Mouse (Mus musculus) layer of hippocampus, postnatal 36 days (tissue): ENCODE results near the gene Itgb5. TPM values are rescaled to one million over a fixed set of nuclear protein-coding genes. Genes with fewer than 3 reads are reported as not detected.
A peak's percentile ranks its signal among the peaks of the same experiment; 100 is the strongest.

ENCODE experiments used
- DNase-seq, 2 experiments: peaks; one replicate each; pipeline ENCODE4 v3.0.0; 2022
- total RNA-seq, 2 experiments: library from RNA; stranded (reverse); gene quantifications; 2 replicates each; pipeline ENCODE4 v1.2.3; 2021

Gene Itgb5
- total RNA-seq, 2 experiments from 2014 or later = 40.7 to 42.7 TPM

DNA sequence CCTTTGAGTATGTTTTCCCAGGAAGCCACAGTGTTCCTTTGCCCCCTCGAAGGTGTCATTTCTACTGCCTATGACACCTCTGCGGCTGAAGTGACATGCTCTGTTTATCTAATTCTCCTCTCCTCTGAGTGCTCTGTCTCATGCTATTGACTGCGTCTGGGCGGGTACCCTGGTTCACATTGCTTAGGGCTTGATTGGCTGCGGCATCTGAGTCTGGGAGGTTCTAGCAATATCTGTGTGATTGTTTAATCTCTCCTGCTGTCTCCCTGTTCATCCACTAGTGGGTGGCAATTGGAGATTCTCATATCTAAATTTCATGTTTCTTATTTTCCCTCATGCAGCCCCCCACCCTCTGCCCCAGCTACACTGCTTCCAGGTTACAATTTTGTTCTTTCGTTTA, 49.6 kb downstream of the Itgb5 start:
- no peak for DNase-seq

DNA sequence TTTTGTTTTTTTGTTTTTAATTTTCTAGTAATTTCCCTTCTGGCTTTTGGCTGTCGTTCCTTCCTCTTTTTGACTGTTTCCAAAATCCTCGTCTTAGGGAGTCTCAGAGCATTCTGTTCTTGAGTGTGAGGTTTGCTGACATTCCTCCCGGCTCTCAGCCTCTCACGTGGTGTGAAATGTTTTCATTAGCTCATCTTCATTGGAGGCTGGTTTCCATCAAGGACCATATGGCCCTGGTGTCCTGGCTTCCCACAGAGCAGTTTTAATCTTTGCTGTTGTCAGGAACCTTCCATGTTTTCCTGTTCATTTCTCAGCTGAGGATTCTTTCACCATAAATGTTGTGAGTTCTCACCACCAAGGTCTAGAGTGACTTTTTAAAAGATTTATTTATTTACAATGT, 50.1 kb downstream of the Itgb5 start:
- DNase-seq = no peak

DNA sequence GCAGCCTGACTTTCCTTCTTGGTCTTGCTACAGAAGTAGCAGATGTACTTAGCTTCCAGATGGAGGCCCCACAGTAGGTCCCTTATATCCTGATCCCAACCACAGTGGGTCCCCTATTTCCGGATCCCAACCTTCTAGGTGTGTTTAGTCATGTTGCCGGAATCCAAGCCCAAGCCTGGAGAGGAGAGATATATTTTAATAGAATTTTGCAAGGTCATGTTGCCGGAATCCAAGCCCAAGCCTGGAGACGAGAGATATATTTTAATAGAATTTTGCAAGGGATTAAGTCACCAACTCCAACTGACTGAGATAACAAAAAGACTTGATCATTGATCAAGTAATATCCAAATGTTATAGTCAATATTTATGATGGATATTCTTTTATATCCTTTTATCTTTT, 51.3 kb downstream of the Itgb5 start:
- DNase-seq = no peak

DNA sequence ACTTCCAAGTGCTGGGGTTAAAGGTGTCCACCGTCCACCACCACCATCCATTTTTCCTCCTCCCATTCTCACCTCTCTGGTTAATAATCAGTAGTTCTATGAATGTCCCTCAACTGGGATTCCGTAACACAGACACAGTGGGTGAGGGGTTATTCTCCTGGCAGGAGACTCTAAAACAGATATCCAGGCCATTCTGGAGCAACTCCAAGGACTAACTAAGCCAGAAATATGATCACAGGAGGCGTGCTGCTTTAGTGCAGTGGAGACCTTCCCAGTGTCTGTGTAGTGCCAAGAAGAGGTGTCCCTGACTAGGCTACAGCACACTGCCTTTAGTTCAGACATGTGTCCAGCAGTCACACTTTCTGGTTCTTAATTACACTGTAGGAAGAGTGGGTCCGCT, 53.1 kb downstream of the Itgb5 start:
- no peak for DNase-seq

- no peak for DNase-seq
Measured at GRCm38 (mm10) chr16:33883046-33883975, 53.8 kb downstream of the Itgb5 start.

DNA sequence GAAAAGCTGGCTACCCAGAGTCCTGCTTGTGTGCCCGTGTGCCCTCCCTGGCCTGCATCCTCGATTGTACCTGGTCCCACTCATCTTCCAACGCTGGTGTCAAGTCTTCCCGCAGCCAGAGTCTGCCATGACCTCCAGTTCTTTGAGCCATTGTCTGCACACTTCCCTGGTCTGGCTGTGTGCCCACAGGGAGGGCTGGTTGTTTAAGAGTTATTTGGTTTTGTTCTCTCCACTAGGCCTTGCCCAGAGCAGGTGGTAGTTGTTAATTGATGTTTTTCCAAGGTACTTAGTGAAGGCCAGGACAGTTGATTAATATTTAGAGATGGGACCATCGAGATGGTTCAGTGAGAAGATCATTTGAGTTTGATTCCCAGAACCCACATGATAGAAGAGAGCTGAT, 54.7 kb downstream of the Itgb5 start:
- DNase-seq = no peak

GRCm38 (mm10) chr16:33885021-33885471, 55.6 kb downstream of the Itgb5 start:
- no peak for DNase-seq

GRCm38 (mm10) chr16:33885671-33886328, 56.3 kb downstream of the Itgb5 start:
- no peak for DNase-seq

GRCm38 (mm10) chr16:33886665-33887064, 57.2 kb downstream of the Itgb5 start:
- DNase-seq = no peak

- DNase-seq = no peak
Measured at GRCm38 (mm10) chr16:33887981-33888380, 58.5 kb downstream of the Itgb5 start.

DNA sequence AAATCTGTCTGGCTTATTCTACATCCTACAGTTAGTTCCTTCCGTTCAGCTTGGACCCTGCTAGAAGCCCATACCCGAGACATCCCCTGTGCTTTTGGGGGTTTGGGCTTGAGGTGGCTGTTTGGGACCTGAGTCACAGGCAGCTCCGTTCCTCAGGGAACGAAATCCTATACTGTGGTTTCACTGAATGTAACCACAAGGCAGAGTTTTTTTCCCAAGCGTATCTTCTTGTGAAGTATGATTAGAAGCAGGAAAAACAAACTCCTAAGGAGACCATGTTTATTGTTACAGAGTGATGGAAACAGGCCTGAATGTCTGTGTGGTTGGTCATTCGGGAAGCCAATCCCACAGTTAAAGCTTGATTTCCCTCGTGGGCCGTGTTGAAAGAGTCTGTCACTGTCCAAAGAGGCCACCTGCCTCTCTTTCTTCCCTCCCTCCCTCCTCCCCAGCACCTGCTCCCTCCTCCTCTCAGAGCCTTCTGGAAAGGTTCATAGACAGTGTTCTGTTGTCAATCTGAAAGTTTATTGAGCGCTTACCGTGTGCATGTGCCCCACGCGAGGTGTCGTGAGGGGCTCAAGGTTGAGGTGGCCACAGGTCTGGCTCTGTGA, 59.6 kb downstream of the Itgb5 start:
- DNase-seq = no peak

DNA sequence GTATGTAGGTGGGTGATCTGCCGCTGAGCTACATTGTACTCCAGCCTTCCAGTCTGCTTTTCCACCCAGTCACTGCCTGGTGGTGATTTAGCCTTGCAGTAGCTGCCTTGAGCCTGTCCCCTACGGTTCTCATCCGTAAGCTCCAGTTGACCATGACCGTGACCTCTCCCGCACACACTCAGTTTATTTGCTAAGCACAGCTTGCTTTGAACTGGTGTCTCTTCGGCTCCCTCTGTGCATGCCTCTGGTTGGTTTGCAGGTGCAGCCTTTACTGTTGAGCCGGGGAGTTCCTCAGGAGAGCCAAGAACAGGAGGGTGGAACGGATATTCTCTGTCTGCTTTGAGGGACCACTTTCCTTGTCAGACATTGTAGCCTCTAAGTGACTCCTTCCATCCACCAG, 61.6 kb downstream of the Itgb5 start:
- no peak for DNase-seq

DNA sequence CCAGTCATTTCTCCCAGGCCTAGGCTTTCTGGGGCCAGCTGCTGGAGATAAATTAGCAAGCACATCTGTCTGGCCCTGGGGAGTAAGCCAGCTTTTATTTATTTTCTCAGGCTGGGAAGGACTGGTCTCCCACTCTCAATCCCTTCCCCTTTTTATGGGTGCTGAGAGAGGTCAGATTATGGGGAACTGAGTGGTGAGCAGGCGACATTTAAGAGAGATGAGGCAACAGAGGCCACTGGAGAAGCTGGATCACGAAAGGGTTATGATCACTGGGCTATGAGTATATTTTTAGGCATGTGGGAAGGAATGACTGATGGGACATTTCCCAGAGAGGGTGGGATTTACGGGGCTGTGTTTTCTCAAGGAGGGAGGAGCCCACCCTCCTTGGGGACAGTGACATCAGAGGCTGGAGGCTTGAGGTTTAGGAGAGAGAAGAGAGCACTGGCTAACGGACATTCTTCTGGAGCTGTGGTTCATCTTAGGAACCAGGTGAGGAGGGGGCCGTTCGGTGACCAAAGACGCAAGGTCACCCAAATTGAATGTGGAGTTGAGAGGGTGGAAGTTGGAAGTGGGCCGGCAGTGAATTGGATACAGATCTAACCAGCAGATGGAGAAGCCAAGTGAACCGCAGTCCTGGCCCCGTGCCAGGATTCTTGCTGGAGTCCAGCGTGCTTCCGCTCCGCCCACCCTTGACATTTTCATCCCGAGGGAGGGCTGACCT, 62.3 kb downstream of the Itgb5 start:
- DNase-seq = peak; percentile 41 to 49

- DNase-seq = no peak
Measured at GRCm38 (mm10) chr16:33892539-33892938, 63.1 kb downstream of the Itgb5 start.

- DNase-seq = no peak
Measured at GRCm38 (mm10) chr16:33893796-33894195, 64.3 kb downstream of the Itgb5 start.

GRCm38 (mm10) chr16:33894449-33894848, 65.0 kb downstream of the Itgb5 start:
- no peak for DNase-seq

GRCm38 (mm10) chr16:33895690-33896089, 66.2 kb downstream of the Itgb5 start:
- no peak for DNase-seq

- no peak for DNase-seq
Measured at GRCm38 (mm10) chr16:33896801-33897200, 67.3 kb downstream of the Itgb5 start.

DNA sequence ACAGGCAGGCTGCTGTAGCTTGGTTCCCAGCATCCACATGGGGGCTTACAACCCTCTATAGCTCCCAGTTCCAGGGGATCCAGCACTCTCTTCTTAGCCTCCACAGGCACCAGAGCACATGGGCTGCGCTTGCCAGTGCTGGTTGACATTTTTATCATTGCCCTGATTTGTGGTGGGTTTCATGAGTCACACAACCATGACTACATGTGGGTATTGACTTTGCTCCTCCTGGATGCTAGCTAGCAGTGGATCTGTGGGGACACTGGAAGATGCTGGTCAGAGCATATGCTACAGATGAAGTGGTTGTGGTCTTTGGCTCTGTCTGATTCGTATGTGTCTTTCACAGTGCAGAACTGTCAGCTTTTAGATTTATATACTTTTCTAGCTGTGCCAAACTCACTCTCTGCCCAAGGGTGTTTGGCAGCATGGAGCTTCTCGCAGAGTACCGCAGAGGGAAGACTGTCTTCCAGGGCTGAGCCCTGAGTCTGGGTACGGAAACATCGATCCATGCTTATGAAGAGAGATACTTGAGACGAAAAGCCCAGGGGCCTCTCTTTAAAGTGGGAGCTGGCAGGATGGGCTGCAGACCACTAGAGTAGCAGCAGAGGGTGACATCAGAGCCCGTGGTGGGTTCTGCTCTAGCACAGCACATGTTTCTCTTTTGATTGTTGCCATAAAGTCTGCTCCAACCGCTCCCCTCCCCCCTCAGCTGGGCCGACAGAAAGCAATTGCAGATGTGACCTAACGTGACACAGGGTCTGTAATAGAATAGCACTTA, 74.4 kb downstream of the Itgb5 start:
- DNase-seq = no peak

DNA sequence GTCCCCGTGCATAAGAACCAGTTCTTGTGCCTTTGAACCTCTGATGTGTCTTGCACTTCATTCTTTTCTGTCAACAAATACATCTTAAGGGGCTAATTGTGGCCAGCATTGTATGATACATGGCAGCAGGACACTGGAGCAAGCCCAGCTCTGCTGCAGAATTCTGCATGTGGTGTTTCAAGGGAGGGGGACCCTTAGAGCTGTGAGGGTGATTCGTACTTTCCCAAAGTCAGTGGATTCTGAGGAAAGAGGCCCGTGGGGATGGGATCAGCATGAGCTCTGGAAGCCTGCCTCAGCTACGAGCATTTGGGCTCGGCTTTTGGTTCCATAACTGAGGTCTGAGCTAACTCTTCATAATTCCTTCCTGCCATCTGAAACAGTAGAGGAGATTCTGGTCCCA, 75.1 kb downstream of the Itgb5 start:
- DNase-seq = no peak

DNA sequence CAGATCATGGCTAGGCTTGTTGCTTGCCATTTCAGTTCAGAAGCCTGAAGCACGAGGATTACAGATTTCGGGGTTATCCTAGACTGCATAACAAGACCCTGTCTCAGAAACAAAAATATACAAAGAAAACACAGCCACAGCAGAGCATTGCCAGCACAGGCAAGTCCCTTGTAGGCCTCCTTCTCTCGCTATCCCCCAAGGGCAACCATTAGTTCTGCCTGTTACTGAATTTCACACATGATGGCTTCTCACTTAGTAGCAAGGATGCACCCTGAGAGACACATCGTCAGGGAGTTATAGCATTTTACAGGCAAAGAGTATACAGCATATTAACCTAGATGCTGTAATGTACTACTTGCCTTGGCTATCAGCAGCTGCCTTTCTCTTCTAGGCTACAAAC, 78.8 kb downstream of the Itgb5 start:
- DNase-seq = no peak

GRCm38 (mm10) chr16:33914997-33915396, 85.5 kb downstream of the Itgb5 start:
- no peak for DNase-seq
